Mouse (Mus musculus): ENCODE results near the gene Mcm10. TPM values are rescaled to one million over a fixed set of nuclear protein-coding genes. Genes with fewer than 3 reads are reported as not detected.

The Mcm10 gene
- polyA plus RNA-seq (2021; fragmentation: Nextera tagmentation) = 0.28 and 0.54 TPM in 2 replicates
- long read RNA-seq, experiment 1, partial matches to known transcripts = 2 of 2 reads
- long read RNA-seq, experiment 1, other reads (novel, unspliced or antisense) = 0 of 2 reads
- long read RNA-seq, experiment 2 = 0 reads

GRCm38 (mm10) chr2:5012491-5013324 is at the start of gene Mcm10:
Gene Mcm10 (minus strand): TSS chr2:5012791.

GRCm38 (mm10) chr2:4975807-4976206 is 36.8 kb downstream of the Mcm10 start, which contains the start of gene Ucma:
Gene Ucma (plus strand): TSS chr2:4976122.

Other genes with a start within 250 kb of the Mcm10 start
- 5.9 and 7.6 TPM in 2 replicates for gene Sephs1, start 131.2 kb downstream of the Mcm10 start, polyA plus RNA-seq (2021; fragmentation: Nextera tagmentation)
- 180 and 197 TPM in 2 replicates for gene Phyh, start 93.8 kb downstream of the Mcm10 start, polyA plus RNA-seq (2021; fragmentation: Nextera tagmentation)
- 7.6 and 13.0 TPM in 2 replicates for gene Ucma, start 36.7 kb downstream of the Mcm10 start, polyA plus RNA-seq (2021; fragmentation: Nextera tagmentation)
- gene Optn, start 51.3 kb upstream of the Mcm10 start, polyA plus RNA-seq (2021; fragmentation: Nextera tagmentation) = 8.8 and 10.7 TPM in 2 replicates
- 6.2 and 10.9 TPM in 2 replicates for gene Ccdc3, start 125.0 kb upstream of the Mcm10 start, polyA plus RNA-seq (2021; fragmentation: Nextera tagmentation)